Comparison of ENCODE assay signal across 26 mouse cellular contexts in genomic region chr10:7614834-7615233, GRCm38 (mm10). TPM values are rescaled to one million over a fixed set of nuclear protein-coding genes. Genes with fewer than 3 reads are reported as not detected.
DNase-seq lines count a peak whose midpoint lies in the region; ATAC-seq lines count a peak whose summit lies in the region.
"Had no signal": no experiment of that assay in that cellular context is flagged by ENCODE, and none has a peak within 500 bp of the region (broad histone marks: within the 10 kb centered on the region; RNA-seq: fewer than 3 reads in every experiment).

No protein-coding gene starts in this region.

- no peaks in the 10 kb centered on the region; the same call in 1 of the 2 replicates for H3K9me3 ChIP-seq in midbrain, embryonic 11.5 days (ENCODE audit: control insufficient read depth, low read length)
- H3K9me3 ChIP-seq in midbrain, embryonic 13.5 days: peaks cover 4% of the 10 kb centered on the region; the same call in 1 of the 2 replicates
- H3K9me3 ChIP-seq: intestine, embryonic 15.5 days had no signal

- no peak for ATAC-seq in midbrain, embryonic 11.5 days (ENCODE audit: low FRiP score)
- ATAC-seq in midbrain, embryonic 13.5 days: no peak
- ATAC-seq: activated CD4-positive, CD25-positive, alpha-beta regulatory T cell, adult 4 months; CD4-positive, CD25-positive, alpha-beta regulatory T cell, adult 4 months; forebrain, embryonic 13.5 days; forebrain, embryonic 16.5 days; hindbrain, embryonic 16.5 days; intestine, embryonic 15.5 days; Patski had no signal

- H3K4me3 ChIP-seq in midbrain, embryonic 11.5 days (ENCODE audit: low read depth, low read length): no peak overlapping the region
- H3K4me3 ChIP-seq in midbrain, embryonic 13.5 days (replicated peaks): no peak overlapping the region
- H3K4me3 ChIP-seq: forebrain, embryonic 10.5 days; forebrain, embryonic 13.5 days; gastrocnemius, adult 2 months; hindbrain, embryonic 10.5 days; hindbrain, embryonic 13.5 days; intestine, embryonic 15.5 days had no signal

- H3K27ac ChIP-seq in midbrain, embryonic 11.5 days (ENCODE audit: low read depth, low read length): no peak overlapping the region
- no peak overlapping the region for H3K27ac ChIP-seq in midbrain, embryonic 13.5 days
- H3K27ac ChIP-seq: forebrain, embryonic 10.5 days; forebrain, embryonic 13.5 days; gastrocnemius, adult 2 months; hindbrain, embryonic 10.5 days; hindbrain, embryonic 13.5 days; intestine, embryonic 15.5 days had no signal

- DNase-seq in midbrain, embryonic 11.5 days (ENCODE audit: low spot score, missing footprints): peak; percentile 8
- DNase-seq in ES-CJ7 (ENCODE audit: low read depth, low spot score): peak; percentile 41
- DNase-seq in ZHBTc4 (ENCODE audit: low read depth, low spot score): peak; percentile 64
- DNase-seq in retina, postnatal 1 day: no peak
- DNase-seq in kidney, postnatal 10 days: no peak
- DNase-seq: adrenal gland, postnatal 10 days; adrenal gland, postnatal 36 days; cerebellum, adult 18-20 months; cerebellum, adult 9-10 months; cerebellum, postnatal 14 days; gastrocnemius, adult 2 months; gastrocnemius, postnatal 14 days; heart, adult 18-20 months; kidney, adult 11 months had no signal

- H3K36me3 ChIP-seq in midbrain, embryonic 11.5 days (ENCODE audit: control insufficient read depth, insufficient read depth, low read length): no peaks in the 10 kb centered on the region
- peaks cover 18% of the 10 kb centered on the region for H3K36me3 ChIP-seq in midbrain, embryonic 13.5 days
- H3K36me3 ChIP-seq: intestine, embryonic 15.5 days had no signal

- no peaks in the 10 kb centered on the region for H3K4me1 ChIP-seq in midbrain, embryonic 11.5 days (ENCODE audit: control insufficient read depth, insufficient read depth, low read length)
- no peaks in the 10 kb centered on the region for H3K4me1 ChIP-seq in midbrain, embryonic 13.5 days (replicated peaks)
- H3K4me1 ChIP-seq: forebrain, embryonic 10.5 days; forebrain, embryonic 13.5 days; hindbrain, embryonic 10.5 days; hindbrain, embryonic 13.5 days; intestine, embryonic 15.5 days had no signal

- H3K4me2 ChIP-seq in midbrain, embryonic 11.5 days: no peak overlapping the region
- H3K4me2 ChIP-seq in midbrain, embryonic 13.5 days (replicated peaks): no peak overlapping the region
- H3K4me2 ChIP-seq: forebrain, embryonic 13.5 days; heart, embryonic 11.5 days; hindbrain, embryonic 13.5 days; intestine, embryonic 15.5 days had no signal

- 92% methylated on average over 8 of the region's 8 CpGs for WGBS in midbrain, embryonic 11.5 days
- WGBS in midbrain, embryonic 13.5 days: 90% methylated on average over 8 of the region's 8 CpGs

- no peak overlapping the region for H3K9ac ChIP-seq in midbrain, embryonic 11.5 days (ENCODE audit: low read length)
- no peak overlapping the region for H3K9ac ChIP-seq in midbrain, embryonic 13.5 days (replicated peaks)
- H3K9ac ChIP-seq: forebrain, embryonic 13.5 days; hindbrain, embryonic 13.5 days; intestine, embryonic 15.5 days had no signal

- no peaks in the 10 kb centered on the region for H3K27me3 ChIP-seq in midbrain, embryonic 11.5 days (ENCODE audit: control insufficient read depth, insufficient read depth, low read length)
- no peaks in the 10 kb centered on the region for H3K27me3 ChIP-seq in midbrain, embryonic 13.5 days
- H3K27me3 ChIP-seq: forebrain, embryonic 13.5 days; hindbrain, embryonic 13.5 days; intestine, embryonic 15.5 days; Patski had no signal

RNA-seq across cellular contexts. Expression of gene Lrp11, which starts 25.2 kb away (rescaled TPM):
- polyA plus RNA-seq in midbrain, embryonic 11.5 days (2014; fragmentation: Nextera tagmentation; extraction: Ambion mirVana): 11.1 and 13.3 TPM in 2 replicates
- polyA plus RNA-seq in midbrain, embryonic 13.5 days (2015; fragmentation: Nextera tagmentation; extraction: Ambion mirVana): 21.3 and 23.5 TPM in 2 replicates

RNA-seq across cellular contexts. Expression of gene Nup43, which starts 52.5 kb away (rescaled TPM):
- polyA plus RNA-seq in midbrain, embryonic 11.5 days (2014; fragmentation: Nextera tagmentation; extraction: Ambion mirVana): 60.0 and 67.5 TPM in 2 replicates
- polyA plus RNA-seq in midbrain, embryonic 13.5 days (2015; fragmentation: Nextera tagmentation; extraction: Ambion mirVana): 41.2 and 44.8 TPM in 2 replicates

Comparison
In these comparisons a context has a peak if more than half of its experiments do, and no peak if none do; other contexts are left out.
1. DNase-seq: peak in midbrain, embryonic 11.5 days (single experiment), ES-CJ7 (single experiment) and ZHBTc4 (single experiment); none in retina, postnatal 1 day (single experiment) and kidney, postnatal 10 days (single experiment).